Mouse (Mus musculus) liver, embryonic 14.5 days (tissue): Measurements from ENCODE around the gene Exoc4.

Experiments used
- CTCF ChIP-seq: IDR thresholded peaks from 2 replicates; pipeline ENCODE4 v1.5.1; 2016; ENCODE audit warnings: antibody characterized with exemption, low read depth, control low read depth
- EP300 ChIP-seq: IDR thresholded peaks from 2 replicates; pipeline ENCODE4 v1.6.1; 2016; ENCODE audit warnings: antibody characterized with exemption, low read depth

DNA sequence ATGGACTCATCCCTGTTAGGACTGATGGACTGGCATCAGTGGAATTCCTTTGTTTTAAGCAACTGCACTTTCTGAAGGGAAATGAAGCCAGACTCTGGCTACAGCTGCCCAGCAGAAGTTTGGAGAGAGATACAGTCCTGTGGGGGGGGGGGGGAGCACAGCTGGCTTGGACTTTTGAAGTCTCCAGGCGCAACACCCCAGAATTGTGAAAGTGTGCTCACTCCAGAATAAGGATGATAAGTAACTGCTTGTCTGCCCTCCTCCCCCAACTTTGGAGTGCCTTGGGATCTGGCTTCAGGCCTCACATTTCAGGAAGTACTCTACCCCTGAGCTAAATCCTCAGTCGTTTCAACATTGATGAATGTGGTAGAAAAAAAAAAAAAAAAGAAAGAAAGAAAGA is 716.7 kb downstream of the Exoc4 start:
- TF ChIP-seq CTCF (no peak), EP300 (no peak)
